Mouse (Mus musculus): ENCODE measurements around the gene Rorc.

Gene Rorc

GRCm38 (mm10) chr3:94377028-94377923 is 4.7 kb downstream of the Rorc start:
- DNase-seq (ENCODE audit: low read depth, low spot score), result no peak

GRCm38 (mm10) chr3:94379831-94380510 is 7.4 kb downstream of the Rorc start:
- no peak for DNase-seq (ENCODE audit: low read depth, low spot score)

GRCm38 (mm10) chr3:94382308-94382707 is 9.7 kb downstream of the Rorc start:
- DNase-seq (ENCODE audit: low read depth, low spot score), result no peak

- no peak for DNase-seq (ENCODE audit: low read depth, low spot score)
Measured at GRCm38 (mm10) chr3:94383476-94383875, 10.9 kb downstream of the Rorc start.

- DNase-seq (ENCODE audit: low read depth, low spot score), result no peak
Measured at GRCm38 (mm10) chr3:94386671-94387070, 14.1 kb downstream of the Rorc start.

GRCm38 (mm10) chr3:94387391-94387790 is 14.8 kb downstream of the Rorc start:
- DNase-seq (ENCODE audit: low read depth, low spot score), result no peak

- no peak for DNase-seq (ENCODE audit: low read depth, low spot score)
Measured at GRCm38 (mm10) chr3:94388047-94388446, 15.5 kb downstream of the Rorc start.

- DNase-seq (ENCODE audit: low read depth, low spot score), result no peak
Measured at GRCm38 (mm10) chr3:94389420-94389819, 16.8 kb downstream of the Rorc start.

GRCm38 (mm10) chr3:94391001-94391400 is 18.4 kb downstream of the Rorc start:
- no peak for DNase-seq (ENCODE audit: low read depth, low spot score)

- DNase-seq (ENCODE audit: low read depth, low spot score), result no peak
Measured at GRCm38 (mm10) chr3:94392128-94392527, 19.5 kb downstream of the Rorc start.

GRCm38 (mm10) chr3:94393049-94393448 is 20.5 kb downstream of the Rorc start:
- DNase-seq (ENCODE audit: low read depth, low spot score), result no peak

- no peak for DNase-seq (ENCODE audit: low read depth, low spot score)
Measured at GRCm38 (mm10) chr3:94396336-94396735, 23.7 kb downstream of the Rorc start.

GRCm38 (mm10) chr3:94396851-94397250 is 24.3 kb downstream of the Rorc start:
- no peak for DNase-seq (ENCODE audit: low read depth, low spot score)

GRCm38 (mm10) chr3:94398217-94398616 is 25.6 kb downstream of the Rorc start, which contains the start of gene Lingo4:
Gene Lingo4 (plus strand): TSS chr3:94398517.
- DNase-seq (ENCODE audit: low read depth, low spot score), result no peak

- DNase-seq (ENCODE audit: low read depth, low spot score), result no peak
Measured at GRCm38 (mm10) chr3:94398943-94399481, 26.4 kb downstream of the Rorc start.

- no peak for DNase-seq (ENCODE audit: low read depth, low spot score)
Measured at GRCm38 (mm10) chr3:94399663-94400310, 27.2 kb downstream of the Rorc start.

GRCm38 (mm10) chr3:94402451-94402850 is 29.9 kb downstream of the Rorc start:
- DNase-seq (ENCODE audit: low read depth, low spot score), result no peak

GRCm38 (mm10) chr3:94404366-94405054 is 31.9 kb downstream of the Rorc start:
- DNase-seq (ENCODE audit: low read depth, low spot score), result no peak

GRCm38 (mm10) chr3:94405561-94405960 is 33.0 kb downstream of the Rorc start:
- no peak for DNase-seq (ENCODE audit: low read depth, low spot score)

- DNase-seq (ENCODE audit: low read depth, low spot score), result no peak
Measured at GRCm38 (mm10) chr3:94412530-94412929, 39.9 kb downstream of the Rorc start.

- peak; percentile 93 for DNase-seq (ENCODE audit: low read depth, low spot score)
Measured at GRCm38 (mm10) chr3:94413031-94413679, 40.6 kb downstream of the Rorc start, which contains the start of gene Tdrkh. Gene Tdrkh (plus strand): TSS chr3:94413273.
